Mouse (Mus musculus): ENCODE results near the gene Naalad2.
"Not testable (repeated sequence)": the region's sequence is repeated elsewhere in the genome, so short reads cannot be mapped to it uniquely, and the experiment has no call there.

Gene Naalad2

DNA sequence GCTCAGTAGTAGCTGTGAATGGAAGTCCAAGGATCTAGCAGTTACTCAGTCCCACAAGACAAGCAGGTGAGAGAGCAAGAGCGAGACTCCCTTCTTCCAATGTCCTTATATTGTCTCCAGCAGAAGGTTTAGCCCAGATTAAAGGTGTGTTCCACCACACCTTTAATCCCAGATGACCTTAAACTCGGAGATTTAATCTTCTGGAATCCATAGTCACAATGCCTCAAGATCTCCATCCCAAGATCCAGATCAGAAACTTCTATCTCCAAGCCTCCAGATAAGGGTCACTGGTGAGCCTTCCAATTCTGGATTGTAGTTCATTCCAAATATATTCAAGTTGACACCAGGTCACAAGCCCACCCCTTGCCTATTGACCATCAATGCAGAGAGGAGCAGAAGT lies at the start of gene Naalad2:
Gene Naalad2, minus strand, starts transcription at position 101 of the 400 bp plus-strand sequence.
- DNase-seq = not testable (repeated sequence)

GRCm38 (mm10) chr9:18431687-18432086 lies 28.9 kb upstream of the Naalad2 start:
- no peak for DNase-seq

- DNase-seq = no peak
Measured at GRCm38 (mm10) chr9:18430354-18430753, 27.6 kb upstream of the Naalad2 start, which contains the start of gene Mbd3l2. Gene Mbd3l2, plus strand, starts transcription at chr9:18430654.

- not testable (repeated sequence) for DNase-seq
Measured at GRCm38 (mm10) chr9:18412371-18412770, 9.6 kb upstream of the Naalad2 start.

- no peak for DNase-seq
Measured at GRCm38 (mm10) chr9:18404118-18404517, 1.3 kb upstream of the Naalad2 start, which contains the start of gene Ubtfl1. Gene Ubtfl1, plus strand, starts transcription at chr9:18404418.

DNA sequence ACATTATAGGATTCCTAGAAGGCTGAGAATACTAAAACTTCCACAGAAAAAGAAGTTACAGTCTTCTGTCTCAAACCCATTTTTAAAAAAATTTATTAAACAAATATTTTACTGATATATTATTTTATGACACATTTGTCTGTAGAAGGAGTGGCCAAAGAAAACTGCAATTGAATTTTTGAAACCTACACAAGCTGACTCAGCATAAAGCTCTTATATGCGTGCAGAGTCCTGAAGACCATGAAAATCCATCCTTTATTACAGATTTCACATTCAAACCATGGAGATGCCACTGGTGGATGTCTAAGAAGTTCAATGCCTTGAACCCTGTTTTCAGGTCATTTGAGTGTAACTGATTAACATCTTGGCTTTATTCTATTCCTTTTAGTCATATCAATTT lies 3.2 kb downstream of the Naalad2 start:
- DNase-seq = no peak

GRCm38 (mm10) chr9:18385782-18386181 lies 17.0 kb downstream of the Naalad2 start:
- no peak for DNase-seq

- not testable (repeated sequence) for DNase-seq
Measured at GRCm38 (mm10) chr9:18373026-18373425, 29.8 kb downstream of the Naalad2 start.

GRCm38 (mm10) chr9:18319990-18320389 lies 82.8 kb downstream of the Naalad2 start:
- no peak for DNase-seq

- no peak for DNase-seq
Measured at GRCm38 (mm10) chr9:18298301-18298700, 104.5 kb downstream of the Naalad2 start.

- DNase-seq = no peak
Measured at GRCm38 (mm10) chr9:18293026-18293781, 109.6 kb downstream of the Naalad2 start.

- DNase-seq = no peak
Measured at GRCm38 (mm10) chr9:18292443-18292922, 110.3 kb downstream of the Naalad2 start.

- peak; percentile 97 for DNase-seq
Measured at GRCm38 (mm10) chr9:18291571-18292429, 111.0 kb downstream of the Naalad2 start, which contains the start of gene Chordc1. Gene Chordc1, plus strand, starts transcription at chr9:18292125.

GRCm38 (mm10) chr9:18278693-18279092 lies 124.1 kb downstream of the Naalad2 start:
- DNase-seq = not testable (repeated sequence)

DNA sequence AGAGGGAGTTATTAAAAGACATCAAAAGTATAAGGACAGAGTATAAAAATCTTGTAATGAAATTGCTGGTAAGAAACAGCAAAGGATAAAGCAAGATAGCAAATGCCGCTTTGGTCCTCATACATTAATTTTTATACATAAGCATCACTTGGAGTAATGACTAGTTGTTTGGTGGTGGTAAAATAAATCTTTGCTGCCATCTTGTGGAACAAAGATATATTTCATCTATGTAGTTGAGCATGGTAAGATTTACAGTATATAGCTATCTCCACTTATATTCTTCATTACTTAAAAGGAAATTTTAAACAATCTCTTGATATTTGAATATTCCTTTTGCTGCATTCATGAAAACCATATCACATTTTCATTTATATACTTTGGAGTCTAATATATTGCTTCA lies 125.3 kb downstream of the Naalad2 start:
- DNase-seq = no peak

GRCm38 (mm10) chr9:18276844-18277243 lies 126.0 kb downstream of the Naalad2 start:
- no peak for DNase-seq

DNA sequence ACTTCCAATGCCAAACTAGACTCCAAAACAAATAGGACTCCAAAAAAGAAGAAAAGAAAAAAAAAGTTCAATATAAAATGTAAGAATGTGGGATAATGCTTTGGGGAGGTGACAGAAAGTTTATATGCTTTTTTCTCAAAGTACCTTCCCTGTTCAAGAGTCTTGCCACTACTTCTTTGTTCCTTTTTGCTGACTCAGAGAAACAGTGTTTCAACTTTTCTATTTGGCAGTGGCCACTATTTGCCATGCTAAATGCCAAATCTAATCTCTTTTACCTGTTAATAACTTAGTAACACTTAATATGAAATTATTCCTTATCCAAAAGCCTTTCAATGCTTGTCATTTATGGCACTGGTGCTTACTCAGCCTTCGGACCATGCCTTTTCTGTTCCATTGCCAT lies 126.9 kb downstream of the Naalad2 start:
- DNase-seq = no peak
